Comparison of ENCODE assay signal across 1 mouse cellular context in genomic region chr11:109421205-109421604, GRCm38 (mm10).
A peak's percentile ranks its signal among the peaks of the same experiment; 100 is the strongest.
TF ChIP-seq lines count a peak whose summit lies in the region.

No protein-coding gene starts in this region.

TF ChIP-seq in CH12.LX, 34 proteins besides CTCF, POLR2A, EP300 and RAD21:
- TF ChIP-seq BHLHE40 (IDR thresholded peaks at IDR 0.05; ENCODE audit: low read depth, low read length), result peak; percentile 52
- TF ChIP-seq UBTF (IDR thresholded peaks at IDR 0.05; ENCODE audit: low read depth, low read length), result no peak
- no peak for TF ChIP-seq KAT2A (IDR thresholded peaks at IDR 0.05; ENCODE audit: insufficient replicate concordance, low read length)
- peak; percentile 55 for TF ChIP-seq IRF4 (IDR thresholded peaks at IDR 0.05; ENCODE audit: low read depth, low read length)
- no peak for TF ChIP-seq PAX5 (IDR thresholded peaks at IDR 0.05; ENCODE audit: low read length)
- no peak for TF ChIP-seq SIN3A (IDR thresholded peaks at IDR 0.05; ENCODE audit: low read length)
- TF ChIP-seq ZNF384 (IDR thresholded peaks at IDR 0.05; ENCODE audit: low read depth, low read length), result 0 out of 2 replicates have a peak, but pooled peaks have one; percentile 32
- TF ChIP-seq ETS1 (conservative IDR thresholded peaks at IDR 0.05; ENCODE audit: low read depth, low read length), result peak; percentile 28; the same call in 1 of the 2 replicates
- TF ChIP-seq MXI1 (IDR thresholded peaks at IDR 0.05; ENCODE audit: low read depth, low read length), result no peak
- TF ChIP-seq ZMIZ1 (IDR thresholded peaks at IDR 0.05; ENCODE audit: low read depth, low read length), result no peak
